Mouse (Mus musculus) E14TG2a.4 (cell line): Measurements from ENCODE around the gene Parp8.

Experiments used
- H3K27me3 ChIP-seq: 2 replicates; pipeline ENCODE4 v1.6.1; 2014; ENCODE audit warnings: low read length, control low read depth; ENCODE audit not compliant: insufficient read depth
- H3K36me3 ChIP-seq: 2 replicates; pipeline ENCODE4 v1.6.1; 2014; ENCODE audit warnings: low read length, control low read depth; ENCODE audit not compliant: insufficient read depth
- H3K4me1 ChIP-seq: replicated peaks from 2 replicates; pipeline ENCODE4 v1.6.1; 2014; ENCODE audit warnings: low read depth, low read length, control low read depth
- H3K4me3 ChIP-seq: replicated peaks from 2 replicates; pipeline ENCODE4 v1.5.1; 2014; ENCODE audit warnings: mild to moderate bottlenecking, low read length
- H3K9me3 ChIP-seq: 2 replicates; pipeline ENCODE4 v1.6.1; 2014; ENCODE audit warnings: low read length, control low read depth
- CTCF ChIP-seq: conservative IDR thresholded peaks from 2 replicates; pipeline ENCODE4 v1.5.1; 2014; ENCODE audit warnings: low read length
- NANOG ChIP-seq: IDR thresholded peaks from 2 replicates; pipeline ENCODE4 v1.6.1; 2014; ENCODE audit warnings: borderline replicate concordance, low read length, mixed read lengths
- POU5F1 ChIP-seq: IDR thresholded peaks from 2 replicates; pipeline ENCODE4 v1.6.1; 2014; ENCODE audit warnings: low read length, borderline replicate concordance

The Parp8 gene

GRCm38 (mm10) chr13:117036277-117036676, 10.9 kb upstream of the Parp8 start:
- no peaks in the 10 kb centered on the region for H3K4me1 ChIP-seq
- H3K4me3 ChIP-seq, result no peak overlapping the region
- TF ChIP-seq POU5F1, result no peak
- no peak for TF ChIP-seq NANOG
- no peak for TF ChIP-seq CTCF
- H3K9me3 ChIP-seq, result no peaks in the 10 kb centered on the region
- H3K27me3 ChIP-seq, result no peaks in the 10 kb centered on the region
- H3K36me3 ChIP-seq, result no peaks in the 10 kb centered on the region

GRCm38 (mm10) chr13:117035121-117035520, 9.8 kb upstream of the Parp8 start:
- no peak overlapping the region for H3K4me3 ChIP-seq
- H3K4me1 ChIP-seq, result no peaks in the 10 kb centered on the region
- no peaks in the 10 kb centered on the region for H3K36me3 ChIP-seq
- no peak for TF ChIP-seq NANOG
- TF ChIP-seq CTCF, result no peak
- no peaks in the 10 kb centered on the region for H3K9me3 ChIP-seq
- no peaks in the 10 kb centered on the region for H3K27me3 ChIP-seq

- TF ChIP-seq POU5F1, result no peak
- TF ChIP-seq NANOG, result no peak
- TF ChIP-seq CTCF, result no peak
- Histone ChIP-seq H3K9me3 (no peaks in the 10 kb centered on the region), H3K27me3 (no peaks in the 10 kb centered on the region; the same call in 1 of the 2 replicates), H3K4me3 (no peak overlapping the region), H3K36me3 (no peaks in the 10 kb centered on the region), H3K4me1 (no peaks in the 10 kb centered on the region)
Observed at GRCm38 (mm10) chr13:117034676-117035075, 9.3 kb upstream of the Parp8 start.

- TF ChIP-seq NANOG (no peak), POU5F1 (no peak), CTCF (no peak)
- Histone ChIP-seq H3K27me3 (peaks cover 3% of the 10 kb centered on the region), H3K36me3 (no peaks in the 10 kb centered on the region), H3K9me3 (no peaks in the 10 kb centered on the region), H3K4me1 (no peaks in the 10 kb centered on the region), H3K4me3 (no peak overlapping the region)
Observed at GRCm38 (mm10) chr13:117033676-117034308, 8.5 kb upstream of the Parp8 start.

GRCm38 (mm10) chr13:117032402-117032801, 7.1 kb upstream of the Parp8 start:
- no peaks in the 10 kb centered on the region for H3K9me3 ChIP-seq
- H3K4me3 ChIP-seq, result no peak overlapping the region

GRCm38 (mm10) chr13:117031546-117031945, 6.2 kb upstream of the Parp8 start:
- H3K4me3 ChIP-seq, result no peak overlapping the region

More at GRCm38 (mm10) chr13:117032402-117032801, 7.1 kb upstream of the Parp8 start:
- no peaks in the 10 kb centered on the region for H3K36me3 ChIP-seq
- TF ChIP-seq POU5F1, result no peak
- no peak for TF ChIP-seq CTCF
- TF ChIP-seq NANOG, result no peak
- H3K27me3 ChIP-seq, result peaks cover 15% of the 10 kb centered on the region
- H3K4me1 ChIP-seq, result no peaks in the 10 kb centered on the region

DNA sequence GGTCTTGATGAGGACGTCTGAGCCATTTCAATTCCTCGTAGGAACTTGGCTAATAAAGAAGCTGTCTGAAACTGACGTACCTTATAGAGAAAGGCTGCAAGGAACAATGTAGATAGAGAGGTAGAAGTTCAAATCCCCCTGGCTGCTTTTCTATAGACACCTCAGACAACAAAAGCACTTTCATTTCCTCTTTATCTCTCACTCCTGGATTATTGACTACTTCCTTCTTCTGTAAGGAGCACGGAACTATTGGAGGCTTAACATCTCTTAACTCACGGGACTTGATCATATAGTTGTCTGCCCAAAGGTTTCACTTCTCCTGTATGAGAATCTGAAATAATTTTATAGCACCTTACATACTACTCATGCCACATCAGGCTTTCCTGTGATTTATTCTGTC, 2.9 kb upstream of the Parp8 start:
- TF ChIP-seq POU5F1 (no peak), CTCF (no peak), NANOG (no peak)
- Histone ChIP-seq H3K4me1 (peaks cover 11% of the 10 kb centered on the region), H3K27me3 (peaks cover 53% of the 10 kb centered on the region), H3K9me3 (no peaks in the 10 kb centered on the region), H3K36me3 (no peaks in the 10 kb centered on the region), H3K4me3 (no peak overlapping the region)

More at GRCm38 (mm10) chr13:117031546-117031945, 6.2 kb upstream of the Parp8 start:
- TF ChIP-seq NANOG (no peak), CTCF (no peak), POU5F1 (no peak)
- H3K4me1 ChIP-seq, result no peaks in the 10 kb centered on the region
- H3K9me3 ChIP-seq, result no peaks in the 10 kb centered on the region
- H3K27me3 ChIP-seq, result peaks cover 23% of the 10 kb centered on the region
- no peaks in the 10 kb centered on the region for H3K36me3 ChIP-seq

DNA sequence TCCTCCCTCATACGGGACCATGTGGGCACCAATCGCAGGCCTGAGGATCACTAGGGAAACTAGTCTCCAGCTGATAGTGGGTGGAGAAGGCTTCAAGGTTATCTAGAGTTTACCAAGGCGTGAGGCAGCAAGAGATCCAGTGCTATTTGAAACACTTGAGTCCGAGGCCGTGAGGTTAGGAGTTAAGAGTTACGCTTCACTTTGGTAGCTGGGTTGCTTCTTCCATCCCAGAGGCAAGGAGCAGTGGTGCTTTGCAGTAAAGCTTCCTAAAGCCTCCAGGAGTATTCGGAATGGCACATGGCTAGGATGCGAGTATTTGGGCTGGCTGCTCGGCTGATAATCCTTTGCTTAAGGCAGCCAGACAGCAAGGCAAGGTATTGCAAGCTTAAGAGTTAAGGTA, 2.0 kb upstream of the Parp8 start:
- Histone ChIP-seq H3K27me3 (peaks cover 58% of the 10 kb centered on the region), H3K4me3 (no peak overlapping the region), H3K36me3 (no peaks in the 10 kb centered on the region), H3K4me1 (peaks cover 11% of the 10 kb centered on the region), H3K9me3 (no peaks in the 10 kb centered on the region)
- no peak for TF ChIP-seq POU5F1
- TF ChIP-seq CTCF, result no peak
- TF ChIP-seq NANOG, result no peak

- H3K4me1 ChIP-seq, result peaks cover 11% of the 10 kb centered on the region
- H3K4me3 ChIP-seq, result no peak overlapping the region
- H3K9me3 ChIP-seq, result no peaks in the 10 kb centered on the region
- peaks cover 60% of the 10 kb centered on the region for H3K27me3 ChIP-seq
- H3K36me3 ChIP-seq, result no peaks in the 10 kb centered on the region
- TF ChIP-seq POU5F1 (no peak), NANOG (no peak), CTCF (no peak)
Observed at GRCm38 (mm10) chr13:117026276-117026780, 991 bp upstream of the Parp8 start.
